Mouse (Mus musculus): ENCODE data around the gene Smc1a.

DNA sequence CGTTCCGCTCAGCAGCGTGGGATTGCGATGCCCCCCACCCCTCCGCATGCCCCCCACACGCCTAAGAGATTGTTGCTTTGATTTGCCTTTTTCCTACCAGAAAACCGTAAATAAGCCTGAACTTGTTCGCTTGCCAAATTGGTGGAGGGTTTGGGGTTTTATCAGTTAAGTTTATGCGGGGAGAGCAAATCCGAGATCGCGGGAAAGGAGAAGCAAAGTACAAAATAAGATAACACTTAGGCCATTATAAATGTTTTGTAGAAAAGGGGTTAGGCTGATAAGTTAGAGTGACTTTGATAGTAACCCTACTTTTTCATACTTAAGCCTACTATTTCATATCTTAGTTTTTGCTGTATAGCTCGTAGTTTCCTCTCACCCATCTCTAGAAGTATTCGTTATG, 958 bp downstream of the Smc1a start:
- no peak for TF ChIP-seq CTCF (IDR thresholded peaks at IDR 0.05; ENCODE audit: extremely low read depth, insufficient read depth, insufficient read length, insufficient replicate concordance)
- no peak for TF ChIP-seq POLR2A (IDR thresholded peaks at IDR 0.05; ENCODE audit: low read depth, low read length)
